Mouse (Mus musculus) urinary bladder, adult 18-20 months (tissue): ENCODE data around the gene Foxp1.

Source experiments
- DNase-seq, 2 experiments: peaks; one replicate each; pipeline ENCODE4 v3.0.0; 2022; ENCODE audit warnings: low spot score in 2 of 2, mixed read lengths in 2 of 2

Foxp1 gene

DNA sequence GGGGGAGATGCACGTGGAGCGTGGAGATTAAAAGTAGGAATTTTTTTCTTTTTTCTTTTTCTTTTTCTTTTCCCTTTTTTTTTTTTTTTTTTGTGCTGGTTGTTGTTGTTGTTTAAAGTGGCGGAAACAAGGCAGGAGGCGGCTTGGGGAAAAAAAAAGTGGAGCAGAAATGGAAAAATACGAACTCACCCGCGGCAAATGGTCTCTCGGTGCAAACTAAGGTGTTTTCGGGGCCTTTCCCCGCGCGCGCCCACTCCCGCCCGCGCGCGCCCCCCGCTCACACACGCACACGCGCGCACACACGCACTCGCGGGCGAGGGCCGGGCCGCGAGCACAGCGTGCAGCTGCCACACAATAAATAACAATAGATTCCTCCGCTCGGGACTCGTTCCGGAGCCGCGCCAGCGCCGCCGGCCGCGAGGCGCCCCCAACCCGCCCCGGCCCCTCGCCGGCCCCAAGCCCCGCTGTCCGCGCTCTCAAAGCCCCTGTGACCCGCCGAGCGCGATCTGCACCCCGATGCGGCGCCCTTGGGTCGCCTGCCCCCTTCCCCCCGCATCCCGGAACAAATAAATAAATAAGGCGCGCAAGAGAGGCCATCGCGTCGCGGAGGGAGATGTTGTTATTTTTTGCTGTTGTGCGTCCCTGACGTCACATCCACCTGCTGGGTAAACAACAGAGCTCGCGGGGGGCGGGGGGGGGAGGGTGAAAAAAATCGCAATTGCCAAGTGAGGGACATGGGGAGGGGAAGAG, at the start of gene Foxp1:
Gene Foxp1, minus strand, starts transcription at position 363 of the 750 bp plus-strand sequence.
- DNase-seq, result peak; percentile 60 to 83

DNA sequence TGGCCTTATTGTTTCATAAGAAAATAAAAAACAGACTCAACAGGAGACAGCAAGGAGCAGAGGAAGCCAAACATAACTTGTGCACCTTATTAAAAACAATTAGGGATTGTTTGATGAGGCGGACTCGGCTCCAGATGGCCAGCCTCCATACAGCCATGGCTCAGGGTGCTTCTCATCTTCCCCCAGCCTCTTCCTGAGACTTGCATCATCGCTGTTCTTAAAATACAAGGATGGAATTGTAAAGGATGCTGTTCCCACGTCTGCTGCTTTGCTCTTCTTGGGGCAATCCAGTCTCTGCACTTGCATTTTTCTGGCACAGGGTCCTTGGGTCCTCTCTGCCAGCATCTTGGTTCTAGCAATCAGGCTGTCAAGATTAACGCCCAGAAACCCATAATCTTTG, 49.5 kb upstream of the Foxp1 start:
- DNase-seq, result no peak

DNA sequence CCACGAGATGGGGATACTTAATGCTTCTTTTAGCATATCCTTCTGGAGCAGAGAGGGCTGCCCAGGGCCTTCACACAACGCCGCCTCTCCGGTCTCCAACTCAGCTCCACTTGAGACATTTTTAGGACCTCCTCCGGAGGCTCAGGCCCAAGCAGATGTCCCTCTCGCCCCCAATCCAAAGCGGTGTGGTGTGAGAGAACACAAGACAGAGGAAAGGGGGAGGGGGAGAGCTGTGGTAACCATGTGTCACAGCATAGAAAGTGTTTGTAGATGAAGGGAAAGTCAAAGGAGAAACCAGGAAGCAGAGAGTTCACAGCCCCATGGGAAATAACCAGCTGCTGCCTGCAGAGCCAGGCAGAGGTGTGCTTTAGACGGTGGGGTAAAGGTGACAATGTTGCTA, 44.4 kb upstream of the Foxp1 start:
- DNase-seq, result no peak

DNA sequence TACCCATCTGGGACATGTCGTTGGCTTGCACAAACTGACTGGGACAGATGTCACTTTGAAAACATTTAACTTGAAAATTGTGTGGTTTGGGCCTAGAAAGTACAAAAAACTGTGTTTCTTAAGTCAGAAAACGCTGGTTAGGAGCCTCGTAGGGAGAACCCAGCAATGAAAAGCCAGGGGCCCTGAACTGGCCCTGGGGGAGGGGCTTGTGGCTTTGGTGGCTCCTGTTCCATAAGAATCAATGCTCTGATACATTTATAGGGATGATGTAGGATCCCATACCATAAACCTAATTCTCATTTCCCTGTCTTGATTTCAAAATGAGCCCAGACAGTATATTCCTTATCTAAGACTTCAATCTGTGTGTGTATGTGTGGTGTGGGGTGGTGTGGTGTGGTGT, 42.2 kb upstream of the Foxp1 start:
- no peak for DNase-seq

DNA sequence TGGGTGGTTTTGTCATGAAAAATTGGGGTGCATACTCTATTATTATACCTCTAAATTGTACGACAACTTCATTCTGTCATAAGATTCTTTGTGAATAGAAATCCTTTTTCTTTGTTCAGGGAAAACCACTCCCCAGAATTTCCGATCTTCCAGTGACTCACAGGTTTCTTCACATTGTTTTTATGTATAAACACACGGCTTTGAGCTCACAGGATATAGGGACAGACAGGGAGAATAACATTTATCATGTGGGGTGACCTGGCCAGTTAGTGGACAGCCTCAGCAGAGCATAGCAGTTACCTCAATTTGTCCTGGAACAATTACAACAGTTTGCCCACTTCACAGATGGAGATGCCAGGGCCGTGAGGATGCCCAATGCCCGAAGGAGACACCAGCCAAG, 34.4 kb upstream of the Foxp1 start:
- DNase-seq, result no peak

DNA sequence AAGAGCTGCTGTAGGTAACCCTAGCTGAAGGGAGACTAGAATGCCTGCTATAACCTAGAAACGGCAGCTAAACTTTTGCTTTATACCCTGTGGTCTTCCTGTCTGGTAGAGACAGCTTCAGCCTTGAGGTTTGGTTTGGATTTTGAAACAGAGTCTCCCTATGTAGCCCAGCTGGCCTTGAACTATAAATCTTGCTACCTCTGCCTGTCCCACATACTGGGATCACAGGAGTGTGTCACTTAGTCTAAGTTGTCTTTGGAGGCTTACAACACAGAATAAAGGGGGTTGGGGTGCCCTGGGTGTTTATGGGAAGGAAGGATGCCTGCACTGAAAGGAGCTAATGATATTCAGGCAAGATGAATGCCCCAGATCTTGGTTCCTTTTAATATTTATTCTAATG, 30.3 kb upstream of the Foxp1 start:
- DNase-seq, result no peak

DNA sequence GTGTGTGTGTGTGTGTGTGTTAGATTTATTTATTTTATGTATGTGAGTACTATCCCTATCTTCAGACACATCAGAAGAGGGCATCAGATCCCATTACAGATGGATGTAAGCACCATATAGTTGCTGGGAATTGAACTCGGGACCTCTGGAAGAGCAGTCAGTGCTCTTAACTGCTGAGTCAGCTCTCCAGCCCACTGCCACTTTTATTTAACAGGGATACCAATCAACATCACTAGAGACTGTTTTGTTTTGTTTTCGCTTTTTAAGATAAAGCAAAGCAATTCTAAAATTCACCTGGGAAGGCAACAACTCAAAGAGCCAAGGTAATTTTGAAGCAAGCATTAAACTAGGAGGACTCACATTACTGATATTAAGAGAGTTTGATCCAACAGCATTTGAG, 23.9 kb upstream of the Foxp1 start:
- no peak for DNase-seq

DNA sequence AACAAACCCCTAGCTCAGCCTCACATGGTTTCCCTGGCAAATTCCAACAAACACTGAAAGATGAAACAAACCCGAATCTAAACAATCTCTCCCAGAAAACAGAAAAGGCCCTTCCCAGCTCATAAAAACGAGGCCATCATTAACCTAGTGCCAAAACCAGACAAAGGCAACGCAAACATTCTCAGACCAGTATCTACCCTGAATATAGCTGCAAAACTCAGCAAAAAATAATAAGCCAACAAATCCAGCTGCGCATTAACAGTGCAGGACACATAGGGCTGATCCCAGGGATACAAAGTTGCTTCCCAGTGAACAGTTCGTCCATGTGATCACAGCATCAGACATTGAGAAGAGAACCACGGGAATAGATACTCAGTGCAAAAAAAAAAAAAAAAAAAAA, 22.9 kb upstream of the Foxp1 start:
- DNase-seq, result no peak

DNA sequence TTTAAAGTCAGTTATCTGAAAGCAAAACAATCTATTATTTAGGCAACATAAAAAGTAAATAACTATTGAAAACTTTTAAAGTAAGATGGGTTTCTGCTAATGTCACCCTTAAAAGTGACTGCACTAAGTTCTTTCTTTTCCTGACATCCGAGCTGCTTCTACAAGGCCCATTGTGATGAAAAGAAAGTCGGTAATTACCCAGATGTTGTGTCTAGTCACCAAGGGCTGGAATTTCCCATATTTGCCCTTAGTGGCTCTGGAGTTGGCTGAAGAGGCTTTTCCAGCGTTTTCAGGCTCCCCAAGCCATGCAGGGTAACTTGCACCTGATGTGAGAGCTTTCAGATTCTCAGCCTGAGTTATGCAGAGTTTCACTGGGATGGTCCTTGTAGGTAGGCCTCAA, 18.6 kb upstream of the Foxp1 start:
- DNase-seq, result no peak

DNA sequence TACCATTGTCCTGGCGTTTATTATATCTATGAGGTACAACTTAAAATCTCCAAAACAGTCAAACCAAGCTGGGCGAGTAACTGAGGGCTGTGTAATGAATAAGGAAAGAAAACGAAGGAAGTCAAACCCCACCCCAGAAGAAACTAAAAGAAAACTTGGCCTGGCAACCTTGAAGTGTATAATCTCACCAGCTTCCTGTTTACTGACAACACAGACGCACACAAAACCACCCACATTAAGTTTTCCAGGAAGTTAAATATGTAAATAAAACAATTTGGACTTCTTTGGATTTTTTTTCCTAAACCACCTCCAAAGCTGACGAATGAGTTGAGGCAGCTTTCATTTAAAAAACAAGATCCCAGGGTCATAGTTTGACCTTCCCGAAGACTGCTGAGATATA, 18.1 kb upstream of the Foxp1 start:
- DNase-seq, result no peak

DNA sequence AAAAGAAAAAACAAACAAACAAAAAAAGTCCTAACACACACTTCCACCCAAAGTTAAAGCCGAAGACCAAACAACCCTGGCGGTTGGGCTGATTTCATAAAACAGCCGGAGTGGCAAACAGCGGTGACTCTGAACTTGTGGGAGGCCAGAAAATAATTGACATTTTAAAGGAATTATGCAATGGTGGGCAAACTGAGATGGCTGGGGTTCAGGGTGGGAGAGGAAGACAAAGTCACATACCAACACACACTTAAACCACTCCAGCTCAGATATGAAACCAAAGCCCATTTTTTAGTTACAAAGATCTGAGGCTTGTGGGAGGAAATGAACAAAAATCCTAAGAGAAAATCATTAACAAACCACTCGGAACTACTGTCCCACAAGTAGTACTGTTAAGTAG, 17.6 kb upstream of the Foxp1 start:
- DNase-seq, result no peak

DNA sequence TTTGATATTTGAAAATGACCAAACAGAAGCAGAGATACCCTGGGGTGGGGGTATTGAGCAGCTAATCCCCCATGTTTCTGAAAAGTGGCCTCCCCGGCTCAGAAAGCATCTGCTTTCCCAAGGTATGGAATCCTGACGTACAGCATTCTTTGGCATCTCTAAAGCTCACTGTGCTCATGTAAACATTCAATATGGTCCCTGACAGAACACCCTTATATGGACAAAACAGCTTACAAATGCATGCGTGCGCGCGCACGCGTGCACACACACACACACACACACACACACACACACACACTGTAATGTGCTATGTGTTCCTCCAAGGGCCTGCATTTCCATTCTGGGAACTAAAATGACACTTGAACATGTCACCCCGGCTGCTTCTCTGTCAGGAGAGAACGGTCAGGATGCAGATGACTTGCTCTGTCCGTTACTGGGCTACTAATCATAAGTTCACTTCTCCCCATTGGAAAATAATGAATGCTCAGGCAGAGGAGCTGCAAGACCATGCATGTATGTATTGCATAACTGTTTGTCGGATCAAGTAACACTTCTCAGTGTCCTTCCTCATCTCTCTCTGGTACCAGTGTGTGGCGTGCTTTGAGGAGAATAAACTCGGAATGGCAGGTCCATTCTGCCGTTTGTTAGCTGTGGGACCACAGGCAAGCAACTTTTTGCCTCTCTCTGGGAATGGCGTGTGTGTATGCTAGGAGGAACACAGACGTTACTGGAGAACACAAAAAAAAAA, 15.8 kb upstream of the Foxp1 start:
- no peak for DNase-seq

DNA sequence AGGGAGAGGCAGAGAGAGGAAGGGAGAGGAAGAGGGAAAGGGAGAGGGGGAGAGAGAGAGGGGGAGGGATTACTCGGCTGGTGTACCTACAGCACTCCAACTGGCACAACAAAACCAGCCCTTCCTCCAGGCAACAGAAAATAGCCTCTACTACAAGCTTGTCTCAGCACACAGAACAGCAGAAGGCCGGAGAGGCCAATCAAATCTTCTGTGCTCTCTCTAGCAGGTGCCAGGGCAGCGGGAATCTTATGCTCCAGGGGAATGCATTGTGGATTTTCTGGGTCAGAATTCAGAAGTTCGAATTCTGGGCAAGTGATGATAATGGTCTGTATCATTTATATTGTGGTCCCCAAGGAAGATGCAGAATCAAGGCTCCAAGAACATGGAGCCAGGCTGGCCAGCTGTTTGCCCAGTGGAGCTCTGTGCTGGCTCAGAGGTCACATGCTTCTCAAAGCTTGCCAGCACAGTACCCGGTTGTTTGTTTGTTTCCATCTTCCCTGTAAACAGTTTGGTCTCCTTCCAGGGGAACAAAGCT, 11.8 kb upstream of the Foxp1 start:
- no peak for DNase-seq

DNA sequence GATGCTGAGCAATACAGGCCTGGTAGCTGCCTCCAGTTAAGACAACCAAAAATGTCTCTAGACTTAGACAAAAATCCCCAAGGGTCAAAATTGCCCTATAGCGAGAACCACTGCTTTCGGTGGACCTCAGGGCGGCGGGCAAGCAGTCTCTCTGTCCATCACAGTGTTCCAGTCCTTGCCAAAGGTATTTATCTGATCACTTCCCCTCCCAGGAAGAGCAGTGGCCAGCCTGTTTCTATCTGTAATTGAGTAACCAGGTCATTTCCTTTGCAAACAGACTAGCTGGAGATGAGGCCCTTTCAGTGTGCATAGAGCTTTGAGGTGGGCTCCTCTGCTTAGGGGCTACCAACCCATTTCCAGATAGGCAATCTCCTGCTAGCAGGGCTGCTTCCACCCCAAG, 9.9 kb upstream of the Foxp1 start:
- DNase-seq, result no peak

DNA sequence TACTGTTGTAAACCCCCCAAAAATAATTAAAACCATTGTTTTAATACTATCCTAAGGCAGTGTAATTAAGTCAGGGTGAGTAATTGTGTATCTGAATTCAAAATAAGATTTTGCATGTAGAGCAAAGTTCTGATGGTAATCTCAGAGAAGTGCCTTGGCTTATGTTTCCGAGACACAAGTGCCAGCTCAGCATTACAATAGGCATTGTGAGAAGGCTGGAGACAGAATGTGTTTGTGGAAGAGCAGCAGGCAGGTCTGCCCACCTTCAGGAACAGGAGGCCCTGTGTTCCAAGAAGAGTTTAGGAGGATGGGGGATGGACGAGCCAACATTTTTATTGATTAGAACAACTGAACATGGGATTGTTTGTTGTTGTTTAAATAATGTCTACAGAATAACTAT, 6.5 kb upstream of the Foxp1 start:
- no peak for DNase-seq

DNA sequence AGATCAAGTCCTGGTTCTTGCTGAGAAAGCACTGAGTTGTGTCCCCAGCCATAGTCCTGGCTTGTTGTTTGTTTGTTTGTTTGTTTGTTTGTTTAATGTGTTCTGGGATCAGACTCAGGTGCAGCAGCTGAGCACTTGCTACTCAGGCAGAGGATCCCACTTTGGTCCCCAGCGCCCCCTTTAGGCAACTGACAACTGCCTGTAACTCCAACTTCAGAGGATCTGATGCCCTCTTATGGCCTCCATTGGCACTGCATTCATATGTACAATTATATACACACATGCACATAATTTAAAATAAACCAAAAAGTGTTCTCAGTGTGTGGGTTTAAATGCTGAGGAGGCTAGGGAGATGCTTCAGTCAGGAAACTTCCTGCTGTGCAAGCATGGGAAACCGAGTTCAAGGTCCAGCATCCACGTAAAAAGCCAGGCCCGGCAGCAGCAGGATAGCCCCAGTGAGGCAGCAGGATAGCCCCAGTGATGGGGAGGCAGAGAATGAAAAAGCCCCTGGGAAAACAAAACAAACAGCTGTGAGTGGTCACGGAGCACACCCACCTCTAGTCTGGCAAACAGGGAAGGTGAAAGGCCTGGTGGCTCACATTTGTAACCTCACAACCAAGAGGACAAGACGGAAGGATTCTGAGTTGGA, 5.1 kb upstream of the Foxp1 start:
- no peak for DNase-seq

DNA sequence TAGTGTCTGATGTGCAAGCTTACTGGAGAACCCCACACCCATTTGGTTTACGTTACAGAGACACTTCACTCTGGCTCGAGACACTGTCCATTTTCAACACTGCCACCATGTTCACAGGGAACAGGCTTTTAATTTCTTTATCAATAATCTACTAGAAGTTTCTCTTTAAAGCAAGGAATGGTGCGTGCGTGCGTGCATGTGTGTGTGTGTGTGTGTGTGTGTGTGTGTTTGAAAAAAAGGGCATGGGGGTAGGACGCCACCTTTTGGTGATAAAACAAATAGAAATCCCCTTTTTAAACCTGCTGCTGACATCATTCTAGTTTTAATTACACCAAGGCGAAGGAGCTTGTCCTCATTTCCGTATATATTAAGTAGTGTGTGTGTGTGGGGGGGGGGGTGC, 2.8 kb upstream of the Foxp1 start:
- no peak for DNase-seq

DNA sequence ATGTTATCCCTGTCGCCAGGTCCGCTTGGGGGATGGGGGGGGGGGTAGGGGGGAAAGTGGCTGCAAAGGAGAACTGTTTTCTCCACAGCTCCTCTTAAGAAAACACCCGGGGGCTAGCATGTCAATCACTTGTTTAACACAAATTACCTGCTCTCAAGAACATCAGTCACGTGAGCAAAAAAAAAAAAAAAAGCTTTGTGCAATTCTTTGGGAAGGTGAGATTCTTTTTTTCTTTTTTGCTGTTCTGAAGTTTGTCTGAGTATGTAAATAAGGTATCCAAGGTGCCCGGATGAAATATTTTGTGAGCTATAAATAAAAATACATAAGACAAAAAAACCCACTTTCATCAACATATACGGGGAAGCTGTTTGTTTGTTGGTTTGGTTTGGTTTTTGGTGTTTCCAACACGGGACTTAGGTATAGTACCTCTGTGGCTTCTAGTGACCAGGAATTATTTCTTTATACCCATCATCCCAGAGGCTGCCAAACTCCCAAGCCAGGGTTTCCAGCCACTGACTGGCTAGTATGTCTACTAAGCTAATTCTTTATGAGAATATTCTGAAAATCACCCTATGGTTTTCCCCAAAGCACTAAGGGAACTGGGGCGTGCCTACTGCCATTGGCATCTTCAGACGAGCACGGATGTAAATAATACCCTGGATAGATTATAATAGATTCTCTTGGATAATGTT, 1.3 kb upstream of the Foxp1 start:
- DNase-seq, result no peak

DNA sequence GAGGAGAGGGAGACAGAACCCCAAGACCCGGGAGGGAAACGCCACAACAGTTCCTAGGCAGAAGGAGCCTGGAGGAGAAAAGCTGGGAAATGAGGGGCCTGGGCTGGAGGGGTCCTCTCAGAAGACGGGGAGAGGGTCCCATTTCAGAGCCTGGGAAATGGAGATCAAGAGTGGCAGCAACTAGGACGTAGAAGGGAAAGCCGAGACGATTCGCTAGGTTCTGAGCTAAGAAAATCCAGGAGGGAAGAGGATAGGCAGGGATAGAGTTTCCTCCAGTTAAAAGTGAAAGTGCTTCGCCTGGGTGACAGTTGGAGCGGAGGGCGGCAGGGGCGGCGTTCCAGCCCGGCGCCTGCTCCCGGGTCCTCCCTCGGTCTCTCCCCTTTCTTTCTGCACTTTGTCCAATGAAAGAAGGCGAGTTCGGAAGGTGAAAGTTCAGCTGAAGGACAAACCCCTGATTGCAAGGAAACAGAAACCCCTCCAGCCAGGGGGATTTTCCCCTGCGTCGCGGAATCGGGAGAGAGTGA, 650 bp upstream of the Foxp1 start:
- peak; percentile 52 to 72 for DNase-seq

DNA sequence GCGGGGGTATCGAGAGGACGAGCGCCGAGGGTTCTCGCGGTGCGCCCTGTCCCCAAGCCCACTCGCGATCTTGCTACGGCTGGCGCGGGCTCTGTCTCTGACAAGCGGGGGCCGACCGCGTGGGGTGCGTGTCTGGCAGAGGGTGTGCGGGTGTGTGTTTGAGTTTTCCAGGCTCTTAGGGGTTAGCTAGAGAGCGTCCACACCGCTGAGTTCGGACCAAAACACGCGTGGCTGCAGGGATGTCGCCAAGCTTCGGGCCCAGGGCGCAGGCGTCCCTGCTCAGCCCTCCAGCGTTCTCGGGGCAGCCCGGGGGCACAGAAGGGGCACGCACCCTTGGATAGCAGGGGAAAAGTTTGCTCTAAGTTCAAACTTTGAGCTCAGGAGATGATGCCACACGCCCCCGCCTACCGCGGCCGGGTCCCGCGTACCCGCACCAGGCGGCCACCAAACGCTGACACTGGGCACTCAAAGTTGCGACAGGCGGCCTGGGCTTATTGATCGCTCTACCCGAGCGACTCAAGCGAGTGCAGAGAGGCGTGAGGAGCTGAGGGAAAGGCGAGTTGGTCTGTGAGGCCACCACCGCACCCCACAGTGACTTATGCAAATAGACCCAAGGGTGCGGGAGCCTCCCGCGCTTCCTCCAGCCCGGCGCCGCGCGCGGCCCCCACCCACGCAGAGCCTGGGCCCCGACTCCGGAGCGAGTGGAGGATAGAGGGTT, 721 bp downstream of the Foxp1 start:
- DNase-seq, result peak in 1 of 2 experiments; percentile 69

DNA sequence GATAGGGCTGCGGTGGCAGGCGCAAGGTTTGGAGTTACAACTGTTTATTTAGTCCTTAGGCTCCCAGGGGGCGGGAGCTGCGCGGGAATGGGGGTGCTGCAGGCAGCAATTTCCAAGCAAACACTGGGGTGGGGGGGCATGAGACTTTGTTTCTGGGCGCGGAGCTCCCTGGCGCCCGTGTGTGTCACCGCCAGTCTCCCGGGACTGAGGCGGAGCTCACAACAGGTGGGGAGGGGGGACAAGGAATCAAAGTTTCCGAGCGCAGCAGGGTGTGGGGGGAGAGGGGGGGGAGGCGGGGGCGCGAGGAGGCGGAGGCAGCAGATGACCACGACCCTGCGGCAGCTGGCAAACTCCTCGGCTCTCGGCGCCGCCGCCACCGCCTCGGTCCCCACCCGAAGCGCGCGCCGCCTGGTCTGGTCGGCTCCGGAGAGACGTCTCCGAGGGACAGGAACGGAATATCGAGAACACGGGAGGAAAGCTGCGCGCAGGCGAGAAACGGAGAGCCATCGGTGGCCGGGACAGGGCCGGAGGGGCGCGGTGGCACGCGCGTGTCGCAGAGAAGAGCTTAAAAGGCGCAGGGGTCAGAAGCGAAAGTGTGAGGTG, 1.4 kb downstream of the Foxp1 start:
- peak; percentile 39 to 50 for DNase-seq
